Mouse (Mus musculus) heart, adult 2 months (tissue): ENCODE measurements around the gene Sntb2. TPM values are rescaled to one million over a fixed set of nuclear protein-coding genes. Genes with fewer than 3 reads are reported as not detected.
A peak's percentile ranks its signal among the peaks of the same experiment; 100 is the strongest.

Experiments
- DNase-seq, 2 experiments: peaks; one replicate each; pipeline ENCODE4 v3.0.0; 2021
- H3K27ac ChIP-seq: fragments of 200-600 bp; 2 replicates; pipeline ENCODE4 v1.8.1; 2022
- H3K27me3 ChIP-seq: fragments of 200-500 bp; 2 replicates; pipeline ENCODE4 v1.6.1; 2012; ENCODE audit warnings: mild to moderate bottlenecking, low read length, inconsistent platforms, mixed read lengths; ENCODE audit not compliant: control insufficient read depth, insufficient read depth
- H3K36me3 ChIP-seq: fragments of 200-500 bp; 2 replicates; pipeline ENCODE4 v1.6.1; 2012; ENCODE audit warnings: low read length, inconsistent platforms; ENCODE audit not compliant: control insufficient read depth, insufficient read depth
- H3K4me1 ChIP-seq: fragments of 200-500 bp; 2 replicates; pipeline ENCODE4 v1.6.1; 2011; ENCODE audit warnings: low read length; ENCODE audit not compliant: control insufficient read depth, insufficient read depth
- H3K4me3 ChIP-seq: fragments of 200-600 bp; 2 replicates; pipeline ENCODE4 v1.8.1; 2022
- H3K79me2 ChIP-seq: fragments of 200-500 bp; replicated peaks from 2 replicates; pipeline ENCODE4 v1.6.1; 2012; ENCODE audit warnings: mild to moderate bottlenecking, inconsistent platforms, low read length, moderate library complexity, mixed read lengths; ENCODE audit not compliant: control insufficient read depth, insufficient read depth
- H3K9ac ChIP-seq: fragments of 200-500 bp; 2 replicates; pipeline ENCODE4 v1.6.1; 2012; ENCODE audit warnings: low read depth, mild to moderate bottlenecking, control low read depth, inconsistent platforms, low read length, mixed read lengths
- CTCF ChIP-seq: fragments of 200-600 bp; IDR thresholded peaks from 2 replicates; pipeline ENCODE4 v1.8.1; 2022; ENCODE audit warnings: antibody characterized with exemption, mild to moderate bottlenecking, moderate library complexity
- EP300 ChIP-seq: fragments of 200-500 bp; IDR thresholded peaks from 2 replicates; pipeline ENCODE4 v1.6.1; 2011; ENCODE audit warnings: low read depth, low read length, control low read depth; ENCODE audit not compliant: insufficient read depth
- POLR2A ChIP-seq: fragments of 200-500 bp; IDR thresholded peaks from 2 replicates; pipeline ENCODE4 v1.6.1; 2011; ENCODE audit warnings: mild to moderate bottlenecking, low read depth, low read length, control low read depth; ENCODE audit not compliant: insufficient read depth
- WGBS: fragments of 180-500 bp; shearing (Covaris S2); methylation state at CpG from one replicate; pipeline ENCODE4 v1.1.7; 2018; 5-methylcytosine and 5-hydroxymethylcytosine counted together
- intact Hi-C: fragments of 180-260 bp; cut with DNase I; formaldehyde crosslinking; loops from one replicate; pipeline ENCODE4 v1.15.1; 2025
- long read RNA-seq: library from polyadenylated mRNA; stranded (forward); transcript quantifications from one replicate; pipeline ENCODE4 v2.0.0, GENCODE M21; 2021
- polyA plus RNA-seq: library from polyadenylated mRNA; depleted of rRNA; stranded (reverse); fragments of >200 nt; gene quantifications from 2 replicates; pipeline ENCODE4 v1.2.3, GENCODE M21; 2012; rRNA removed
- total RNA-seq, 2 experiments: library from RNA; stranded (reverse); gene quantifications; 2 replicates each; pipeline ENCODE4 v1.2.3; 2021

Sntb2 gene
- total RNA-seq (10 to 100 TPM; 10.0 to 10.7 TPM), polyA plus RNA-seq (4.5 and 8.8 TPM in 2 replicates)
- long read RNA-seq, full-length matches to known transcripts, result 5 of 8 reads
- long read RNA-seq, partial matches to known transcripts, result 0 of 8 reads
- long read RNA-seq, other reads (novel, unspliced or antisense), result 3 of 8 reads

DNA sequence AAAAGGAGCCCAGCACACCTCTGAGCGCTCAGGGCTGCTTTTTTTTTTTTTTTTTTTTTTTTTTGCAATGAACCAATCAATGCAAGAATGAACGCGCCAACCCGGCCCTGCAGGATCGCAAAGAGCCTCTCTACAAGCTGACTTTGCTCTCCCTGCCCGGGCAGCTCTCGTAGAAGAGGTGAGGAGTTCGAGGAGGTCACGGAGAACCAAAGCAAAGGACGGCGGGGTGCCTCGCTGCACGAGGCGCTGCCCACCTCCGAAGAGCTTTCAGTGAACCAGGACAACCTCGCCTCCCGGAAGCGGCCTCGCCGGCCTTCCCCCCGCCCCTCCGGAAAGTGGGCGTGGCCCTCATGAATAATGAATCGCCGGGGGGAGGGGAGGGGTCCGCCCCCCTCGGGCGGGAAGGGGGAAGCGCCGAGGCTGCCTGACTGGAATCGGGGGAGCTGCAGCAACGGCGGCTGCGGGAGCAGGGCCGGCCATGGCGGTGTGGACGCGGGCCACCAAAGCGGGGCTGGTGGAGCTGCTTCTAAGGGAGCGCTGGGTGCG is at the start of gene Sntb2:
Gene Sntb2, plus strand, starts transcription at position 427 of the 546 bp plus-strand sequence.
- H3K27ac ChIP-seq, result peak within 1 kb of the TSS; percentile 96
- peak; percentile 32 for TF ChIP-seq CTCF
- no peak for TF ChIP-seq EP300
- TF ChIP-seq POLR2A, result peak; percentile 85
- peaks cover 2% of the 10 kb centered on the region; the same call in 1 of the 2 replicates for H3K36me3 ChIP-seq
- peak; percentile 93 to 94 for DNase-seq
- H3K79me2 ChIP-seq, result peaks cover 4% of the 10 kb centered on the region
- WGBS, result under 1% methylated on average over 41 of the region's 41 CpGs
- intact Hi-C loops, result loop anchor here (2.0 kb wide), 2 partner anchors 37 to 67 kb away; no protein-coding TSS in a partner anchor
- H3K27me3 ChIP-seq, result no peaks in the 10 kb centered on the region
- H3K4me3 ChIP-seq, result peak within 1 kb of the TSS; percentile 86
- peaks cover 11% of the 10 kb centered on the region for H3K4me1 ChIP-seq
- H3K9ac ChIP-seq, result peak within 1 kb of the TSS; percentile 86

DNA sequence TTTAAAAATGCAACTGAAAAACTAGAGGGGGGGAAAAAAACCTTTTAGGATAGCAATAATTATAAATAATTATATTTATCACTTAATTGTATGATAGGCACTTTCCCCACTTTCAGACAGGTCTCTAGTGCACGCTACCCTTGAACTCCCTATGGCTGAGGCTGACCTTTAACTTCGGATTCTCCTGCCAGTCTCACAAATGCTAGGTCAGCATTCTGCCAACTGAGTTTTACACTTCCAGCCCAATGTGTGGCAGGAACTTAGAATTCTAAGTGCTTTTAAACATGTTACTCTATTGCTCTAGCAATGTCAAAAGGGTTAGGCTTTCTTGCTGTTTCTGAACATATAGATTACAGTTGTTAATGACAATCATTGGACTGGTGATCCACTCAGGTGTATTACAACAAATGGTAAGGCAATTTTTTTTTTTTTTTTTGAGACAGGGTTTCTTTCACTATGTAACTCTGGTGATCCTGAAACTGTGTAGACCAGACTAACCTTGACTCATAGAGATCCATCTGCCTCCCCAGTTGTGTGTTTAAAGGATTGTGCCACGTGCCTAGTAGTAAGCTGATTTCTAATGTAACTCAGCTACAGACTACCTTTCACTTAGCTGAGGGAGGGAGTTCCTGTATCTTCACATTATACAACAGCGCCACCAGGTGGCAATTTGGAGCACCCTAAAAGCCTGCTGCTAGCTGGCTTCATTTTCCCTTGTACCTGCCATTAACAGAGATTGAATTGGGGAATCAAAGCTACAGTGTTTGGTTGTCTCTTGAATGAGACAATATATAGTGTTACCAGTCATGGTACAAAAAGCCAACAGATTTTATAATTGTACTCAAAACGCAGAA is 48.0 kb upstream of the Sntb2 start:
- intact Hi-C loops, result loop anchor here (1.0 to 2.0 kb wide), 3 partner anchors 15 to 188 kb away; no protein-coding TSS in a partner anchor
- Histone ChIP-seq H3K36me3 (peaks cover 17% of the 10 kb centered on the region), H3K4me3 (no peak overlapping the region), H3K27ac (no peak overlapping the region), H3K27me3 (no peaks in the 10 kb centered on the region), H3K9ac (no peak overlapping the region), H3K4me1 (peaks cover 11% of the 10 kb centered on the region), H3K79me2 (peaks cover 4% of the 10 kb centered on the region)
- 38% methylated on average over 5 of the region's 5 CpGs for WGBS
- DNase-seq, result peak; percentile 69 to 73
- peak; percentile 98 for TF ChIP-seq CTCF
- TF ChIP-seq POLR2A, result no peak
- peak; percentile 78 for TF ChIP-seq EP300

DNA sequence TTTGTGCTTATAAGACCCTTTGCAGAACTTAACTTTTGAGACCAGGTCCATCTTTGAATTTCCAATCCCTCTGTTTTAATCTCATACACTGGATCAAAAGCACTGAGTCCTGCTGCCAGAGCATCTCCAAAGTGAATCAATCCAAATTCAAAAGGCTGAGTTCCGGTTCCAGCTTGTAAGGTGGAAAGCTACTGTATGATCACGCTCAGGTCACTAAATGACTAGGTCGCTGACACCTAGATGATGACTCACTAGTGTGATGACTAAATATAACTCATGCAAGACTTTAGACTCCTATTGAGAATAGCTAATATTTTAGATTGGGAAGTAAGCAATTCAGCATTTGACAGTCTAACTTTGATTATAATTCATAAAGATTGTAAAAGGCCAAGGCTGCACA is 46.7 kb upstream of the Sntb2 start:
- no peak for TF ChIP-seq POLR2A
- TF ChIP-seq EP300, result no peak
- no peak for TF ChIP-seq CTCF
- Histone ChIP-seq H3K9ac (no peak overlapping the region), H3K4me3 (no peak overlapping the region), H3K27ac (no peak overlapping the region; the same call in 1 of the 2 replicates), H3K4me1 (peaks cover 7% of the 10 kb centered on the region), H3K27me3 (no peaks in the 10 kb centered on the region), H3K36me3 (peaks cover 12% of the 10 kb centered on the region), H3K79me2 (peaks cover 7% of the 10 kb centered on the region)
- intact Hi-C loops, result no loop called here
- DNase-seq, result no peak
- WGBS, result 27% methylated on average over 3 of the region's 3 CpGs

DNA sequence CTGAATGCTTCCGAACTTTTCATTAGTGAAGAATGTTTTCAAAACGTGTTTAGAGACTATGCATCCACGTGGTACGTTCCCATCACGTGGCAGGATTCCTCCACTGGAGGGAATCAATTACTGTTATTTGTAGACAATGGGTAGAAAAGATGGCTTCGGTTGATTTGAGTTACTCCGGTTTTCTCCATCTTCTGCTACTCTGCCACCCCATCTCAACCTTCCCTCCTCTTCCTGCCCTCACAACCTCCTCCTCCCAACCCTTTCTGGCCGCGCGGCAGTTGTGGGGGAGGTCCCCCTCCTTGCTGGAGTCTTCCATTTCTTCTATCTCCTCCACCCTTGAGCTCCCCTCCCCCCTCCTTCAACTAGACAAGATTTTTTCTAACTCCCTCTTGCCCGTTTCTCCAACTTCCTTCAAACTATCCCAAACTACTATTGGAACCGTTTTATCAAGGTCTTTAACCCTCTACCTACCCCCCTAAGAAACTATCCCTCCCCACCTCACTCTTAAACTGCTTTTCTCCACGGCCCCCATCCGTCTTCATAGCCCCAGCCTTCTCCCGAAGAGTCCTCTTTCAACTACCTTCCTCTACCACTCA is 43.2 kb upstream of the Sntb2 start:
- peak in 1 of 2 experiments; percentile 32 for DNase-seq
- 1% methylated on average over 15 of the region's 15 CpGs for WGBS
- intact Hi-C loops, result no loop called here
- peaks cover 12% of the 10 kb centered on the region for H3K36me3 ChIP-seq
- H3K9ac ChIP-seq, result peak overlapping the region; percentile 97
- H3K27ac ChIP-seq, result peak overlapping the region; percentile 91
- H3K4me3 ChIP-seq, result peak overlapping the region; percentile 92
- H3K27me3 ChIP-seq, result no peaks in the 10 kb centered on the region
- H3K4me1 ChIP-seq, result peaks cover 7% of the 10 kb centered on the region
- H3K79me2 ChIP-seq, result peaks cover 7% of the 10 kb centered on the region
- TF ChIP-seq EP300 (no peak), CTCF (no peak), POLR2A (no peak)

DNA sequence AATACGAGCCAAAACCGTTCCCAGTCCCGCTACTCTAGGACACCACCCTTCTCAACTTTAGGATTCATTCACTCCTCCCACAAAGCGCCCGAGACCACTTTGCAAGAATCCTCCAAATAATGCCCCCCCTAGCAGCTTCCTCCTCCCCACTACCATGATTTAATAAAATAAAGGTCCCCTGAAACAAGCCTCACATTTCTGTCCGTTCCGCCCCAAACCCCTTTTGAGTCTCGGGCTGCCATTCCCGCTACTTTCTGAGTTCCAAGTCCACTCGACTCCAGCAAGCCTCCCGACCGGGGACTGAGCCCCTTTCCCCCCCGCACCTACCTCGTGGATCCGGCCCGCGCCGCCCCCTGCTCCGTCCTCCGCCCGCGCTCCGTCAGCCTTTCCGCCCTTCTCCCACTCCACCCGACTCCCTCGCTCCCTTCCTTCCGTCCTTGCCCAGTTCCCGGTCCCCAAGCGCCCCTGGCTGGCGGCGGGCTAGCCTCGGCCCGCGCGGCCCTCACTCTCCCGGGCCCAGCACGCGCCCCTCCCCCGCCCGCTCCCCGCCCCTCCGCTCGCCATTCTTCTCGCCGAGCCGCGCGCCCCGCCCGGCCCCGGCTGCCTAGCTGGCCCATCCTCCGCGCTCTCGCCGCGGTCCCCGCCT is 42.6 kb upstream of the Sntb2 start:
- H3K27ac ChIP-seq, result peak overlapping the region; percentile 91
- DNase-seq, result no peak
- intact Hi-C loops, result no loop called here
- peaks cover 9% of the 10 kb centered on the region for H3K36me3 ChIP-seq
- peaks cover 7% of the 10 kb centered on the region for H3K79me2 ChIP-seq
- H3K27me3 ChIP-seq, result no peaks in the 10 kb centered on the region
- peaks cover 6% of the 10 kb centered on the region for H3K4me1 ChIP-seq
- WGBS, result 1% methylated on average over 50 of the region's 57 CpGs
- H3K9ac ChIP-seq, result peak overlapping the region; percentile 97
- TF ChIP-seq POLR2A (no peak), CTCF (no peak), EP300 (no peak)
- peak overlapping the region; percentile 92 for H3K4me3 ChIP-seq
